Mouse (Mus musculus): Measurements from ENCODE around the gene Sppl3. TPM values are rescaled to one million over a fixed set of nuclear protein-coding genes. Genes with fewer than 3 reads are reported as not detected.

Gene Sppl3
- polyA plus RNA-seq, 1 experiment: 93.9 TPM

DNA sequence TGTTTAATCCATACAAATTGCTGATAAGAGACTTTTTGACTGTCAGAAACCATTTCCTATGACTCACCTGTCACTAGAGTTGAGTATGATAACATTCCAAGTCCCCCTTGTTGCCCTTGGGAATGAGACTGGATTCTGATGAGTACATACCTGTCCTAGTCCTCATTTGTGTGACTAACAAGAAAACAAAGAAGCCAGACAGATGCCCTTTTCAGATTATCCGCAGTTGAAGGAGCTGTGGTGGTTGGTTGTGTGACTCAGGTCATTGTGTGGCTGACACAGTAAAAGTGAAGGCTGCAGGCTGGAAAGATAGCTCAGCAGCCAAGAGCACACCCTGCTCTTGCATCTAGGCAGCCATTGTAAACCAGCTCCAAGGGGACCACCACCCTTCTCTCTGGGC lies 51.6 kb downstream of the Sppl3 start:
- TF ChIP-seq POLR2A (IDR thresholded peaks at IDR 0.05; ENCODE audit: control insufficient read depth, low read depth, low read length) (no peak), CTCF (IDR thresholded peaks at IDR 0.05; ENCODE audit: control insufficient read depth, insufficient read depth, insufficient replicate concordance, low read depth, low read length) (no peak)
- Histone ChIP-seq H3K36me3 (ENCODE audit: control insufficient read depth, insufficient read depth, low read length) (peaks cover 5% of the 10 kb centered on the region), H3K27me3 (ENCODE audit: control insufficient read depth, insufficient read depth, low read length) (no peaks in the 10 kb centered on the region)

GRCm38 (mm10) chr5:115063391-115063790 lies 52.5 kb downstream of the Sppl3 start:
- Histone ChIP-seq H3K27ac (ENCODE audit: control insufficient read depth, insufficient read depth, low read depth, low read length) (no peak overlapping the region), H3K36me3 (ENCODE audit: control insufficient read depth, insufficient read depth, low read length) (peaks cover 5% of the 10 kb centered on the region), H3K4me3 (ENCODE audit: control insufficient read depth, low read depth, low read length) (no peak overlapping the region), H3K4me1 (ENCODE audit: control insufficient read depth, insufficient read depth, low read length) (no peaks in the 10 kb centered on the region; the same call in 1 of the 2 replicates), H3K27me3 (ENCODE audit: control insufficient read depth, insufficient read depth, low read length) (no peaks in the 10 kb centered on the region)
- TF ChIP-seq POLR2A (IDR thresholded peaks at IDR 0.05; ENCODE audit: control insufficient read depth, low read depth, low read length) (no peak), CTCF (IDR thresholded peaks at IDR 0.05; ENCODE audit: control insufficient read depth, insufficient read depth, insufficient replicate concordance, low read depth, low read length) (no peak)

More for the DNA sequence above, 51.6 kb downstream of the Sppl3 start:
- Histone ChIP-seq H3K27ac (ENCODE audit: control insufficient read depth, insufficient read depth, low read depth, low read length) (no peak overlapping the region), H3K4me1 (ENCODE audit: control insufficient read depth, insufficient read depth, low read length) (no peaks in the 10 kb centered on the region; the same call in 1 of the 2 replicates), H3K4me3 (ENCODE audit: control insufficient read depth, low read depth, low read length) (no peak overlapping the region)

DNA sequence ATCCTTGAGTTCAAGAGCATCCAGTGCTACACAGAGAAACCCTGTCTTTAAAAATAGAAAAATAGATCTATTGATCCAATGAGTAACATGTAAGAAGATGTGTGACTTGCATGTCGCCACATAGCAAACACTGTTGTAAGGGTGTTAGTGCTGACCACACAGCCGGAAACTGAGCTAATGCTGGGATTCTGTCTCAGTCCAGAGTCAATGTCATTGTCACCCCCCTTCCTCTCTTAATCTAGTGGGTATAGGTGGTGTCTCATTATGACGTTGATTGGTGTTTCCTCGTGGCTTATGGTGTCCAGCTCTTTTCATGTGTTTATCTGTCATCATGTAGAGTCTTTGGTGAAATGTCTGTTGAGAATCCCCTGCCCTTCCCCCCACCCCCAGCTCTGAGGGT lies 55.3 kb downstream of the Sppl3 start:
- TF ChIP-seq POLR2A (IDR thresholded peaks at IDR 0.05; ENCODE audit: control insufficient read depth, low read depth, low read length) (no peak), CTCF (IDR thresholded peaks at IDR 0.05; ENCODE audit: control insufficient read depth, insufficient read depth, insufficient replicate concordance, low read depth, low read length) (no peak)
- H3K4me1 ChIP-seq (ENCODE audit: control insufficient read depth, insufficient read depth, low read length): no peaks in the 10 kb centered on the region; the same call in 1 of the 2 replicates
- no peaks in the 10 kb centered on the region for H3K27me3 ChIP-seq (ENCODE audit: control insufficient read depth, insufficient read depth, low read length)
- peak overlapping the region; percentile 31; the same call in 1 of the 2 replicates for H3K4me3 ChIP-seq (ENCODE audit: control insufficient read depth, low read depth, low read length)
- peaks cover 5% of the 10 kb centered on the region for H3K36me3 ChIP-seq (ENCODE audit: control insufficient read depth, insufficient read depth, low read length)
- H3K27ac ChIP-seq (ENCODE audit: control insufficient read depth, insufficient read depth, low read depth, low read length): no peak overlapping the region

DNA sequence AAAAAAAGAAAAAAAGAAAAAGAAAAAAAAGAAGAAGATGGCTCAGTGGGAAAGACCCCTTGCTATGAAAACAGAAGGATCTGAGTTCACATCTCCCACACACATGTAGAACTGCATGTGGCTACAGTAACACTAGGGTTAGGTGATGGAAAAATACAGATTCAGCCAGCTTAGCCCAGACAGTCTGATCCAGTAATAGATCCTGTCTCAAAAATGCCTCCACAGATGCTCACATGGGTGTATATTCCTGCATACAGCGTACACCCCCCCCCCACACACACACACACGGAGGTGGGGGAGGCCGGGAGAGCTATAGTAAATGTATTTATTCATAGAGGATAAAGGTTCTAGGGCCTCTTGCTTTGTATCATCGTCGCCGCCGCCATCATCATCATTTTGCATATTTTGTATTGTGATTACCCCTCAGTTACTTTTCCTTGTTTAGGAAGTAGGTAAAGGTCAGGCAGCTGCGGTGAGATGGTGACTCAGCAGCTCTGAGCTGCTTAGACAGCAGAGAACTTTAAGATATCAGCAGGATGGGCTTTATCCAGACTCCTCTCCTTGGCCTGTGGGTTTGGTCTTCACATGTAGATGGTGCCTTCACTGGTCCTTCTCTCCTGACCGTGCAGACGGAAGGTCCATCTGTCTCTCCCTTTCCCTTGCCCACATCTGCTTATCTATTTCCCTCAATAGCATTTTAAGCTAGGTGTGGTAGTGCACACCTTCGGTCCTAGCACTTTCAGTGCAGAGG lies 57.9 kb downstream of the Sppl3 start:
- H3K27ac ChIP-seq (ENCODE audit: control insufficient read depth, insufficient read depth, low read depth, low read length): no peak overlapping the region

GRCm38 (mm10) chr5:115069611-115070010 lies 58.7 kb downstream of the Sppl3 start:
- Histone ChIP-seq H3K27ac (ENCODE audit: control insufficient read depth, insufficient read depth, low read depth, low read length) (no peak overlapping the region), H3K4me1 (ENCODE audit: control insufficient read depth, insufficient read depth, low read length) (no peaks in the 10 kb centered on the region; the same call in 1 of the 2 replicates), H3K36me3 (ENCODE audit: control insufficient read depth, insufficient read depth, low read length) (peaks cover 3% of the 10 kb centered on the region), H3K4me3 (ENCODE audit: control insufficient read depth, low read depth, low read length) (no peak overlapping the region), H3K27me3 (ENCODE audit: control insufficient read depth, insufficient read depth, low read length) (no peaks in the 10 kb centered on the region)
- TF ChIP-seq CTCF (IDR thresholded peaks at IDR 0.05; ENCODE audit: control insufficient read depth, insufficient read depth, insufficient replicate concordance, low read depth, low read length) (no peak), POLR2A (IDR thresholded peaks at IDR 0.05; ENCODE audit: control insufficient read depth, low read depth, low read length) (no peak)

More for the DNA sequence above, 57.9 kb downstream of the Sppl3 start:
- TF ChIP-seq POLR2A (IDR thresholded peaks at IDR 0.05; ENCODE audit: control insufficient read depth, low read depth, low read length) (no peak), CTCF (IDR thresholded peaks at IDR 0.05; ENCODE audit: control insufficient read depth, insufficient read depth, insufficient replicate concordance, low read depth, low read length) (no peak)
- H3K27me3 ChIP-seq (ENCODE audit: control insufficient read depth, insufficient read depth, low read length): no peaks in the 10 kb centered on the region
- H3K36me3 ChIP-seq (ENCODE audit: control insufficient read depth, insufficient read depth, low read length): peaks cover 3% of the 10 kb centered on the region
- H3K4me3 ChIP-seq (ENCODE audit: control insufficient read depth, low read depth, low read length): no peak overlapping the region
- no peaks in the 10 kb centered on the region; the same call in 1 of the 2 replicates for H3K4me1 ChIP-seq (ENCODE audit: control insufficient read depth, insufficient read depth, low read length)

DNA sequence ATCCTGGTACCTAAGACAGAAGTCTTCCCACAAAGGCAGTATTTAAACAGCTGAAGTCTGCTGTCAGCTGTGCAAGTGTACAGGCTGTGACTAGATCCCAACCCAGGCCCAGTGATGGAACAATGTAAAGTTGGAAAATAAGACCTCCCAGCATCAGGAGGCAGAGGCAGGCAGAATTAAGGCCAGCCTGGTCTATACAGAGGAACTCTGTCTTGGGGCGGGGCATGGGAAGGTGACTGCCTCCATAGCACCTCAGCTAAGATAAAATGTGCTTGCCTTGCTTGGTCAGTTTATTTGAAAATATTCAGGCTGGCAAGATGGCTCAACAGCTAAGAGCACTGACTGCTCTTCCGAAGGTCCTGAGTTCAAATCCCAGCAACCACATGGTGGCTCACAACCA lies 59.5 kb downstream of the Sppl3 start:
- Histone ChIP-seq H3K4me3 (ENCODE audit: control insufficient read depth, low read depth, low read length) (no peak overlapping the region), H3K27me3 (ENCODE audit: control insufficient read depth, insufficient read depth, low read length) (no peaks in the 10 kb centered on the region), H3K27ac (ENCODE audit: control insufficient read depth, insufficient read depth, low read depth, low read length) (no peak overlapping the region), H3K36me3 (ENCODE audit: control insufficient read depth, insufficient read depth, low read length) (peaks cover 3% of the 10 kb centered on the region), H3K4me1 (ENCODE audit: control insufficient read depth, insufficient read depth, low read length) (no peaks in the 10 kb centered on the region; the same call in 1 of the 2 replicates)
- TF ChIP-seq CTCF (IDR thresholded peaks at IDR 0.05; ENCODE audit: control insufficient read depth, insufficient read depth, insufficient replicate concordance, low read depth, low read length) (no peak), POLR2A (IDR thresholded peaks at IDR 0.05; ENCODE audit: control insufficient read depth, low read depth, low read length) (no peak)

- no peak overlapping the region for H3K27ac ChIP-seq (ENCODE audit: control insufficient read depth, insufficient read depth, low read depth, low read length)
- no peak for TF ChIP-seq CTCF (IDR thresholded peaks at IDR 0.05; ENCODE audit: control insufficient read depth, insufficient read depth, insufficient replicate concordance, low read depth, low read length)
- TF ChIP-seq POLR2A (IDR thresholded peaks at IDR 0.05; ENCODE audit: control insufficient read depth, low read depth, low read length): no peak
- H3K36me3 ChIP-seq (ENCODE audit: control insufficient read depth, insufficient read depth, low read length): peaks cover 2% of the 10 kb centered on the region
- H3K4me1 ChIP-seq (ENCODE audit: control insufficient read depth, insufficient read depth, low read length): no peaks in the 10 kb centered on the region; the same call in 1 of the 2 replicates
- H3K4me3 ChIP-seq (ENCODE audit: control insufficient read depth, low read depth, low read length): no peak overlapping the region
- no peaks in the 10 kb centered on the region for H3K27me3 ChIP-seq (ENCODE audit: control insufficient read depth, insufficient read depth, low read length)
Observed at GRCm38 (mm10) chr5:115071096-115071901, 60.4 kb downstream of the Sppl3 start.
